Mouse (Mus musculus) small intestine, adult 10 weeks (tissue): ENCODE results near the gene Wnt5b. TPM values are rescaled to one million over a fixed set of nuclear protein-coding genes. Genes with fewer than 3 reads are reported as not detected.

ENCODE experiments used
- polyA plus RNA-seq: library from polyadenylated mRNA; stranded (reverse); fragments of 350-450 nt; fragmentation: Illumina TruSeq; extraction: RNeasy Lipid Tissue Mini Kit (QIAGEN cat#74804); gene quantifications from one replicate; pipeline ENCODE4 v1.2.3, GENCODE M21; 2014; ENCODE audit warnings: low replicate concordance

Gene Wnt5b
- not detected for polyA plus RNA-seq

DNA sequence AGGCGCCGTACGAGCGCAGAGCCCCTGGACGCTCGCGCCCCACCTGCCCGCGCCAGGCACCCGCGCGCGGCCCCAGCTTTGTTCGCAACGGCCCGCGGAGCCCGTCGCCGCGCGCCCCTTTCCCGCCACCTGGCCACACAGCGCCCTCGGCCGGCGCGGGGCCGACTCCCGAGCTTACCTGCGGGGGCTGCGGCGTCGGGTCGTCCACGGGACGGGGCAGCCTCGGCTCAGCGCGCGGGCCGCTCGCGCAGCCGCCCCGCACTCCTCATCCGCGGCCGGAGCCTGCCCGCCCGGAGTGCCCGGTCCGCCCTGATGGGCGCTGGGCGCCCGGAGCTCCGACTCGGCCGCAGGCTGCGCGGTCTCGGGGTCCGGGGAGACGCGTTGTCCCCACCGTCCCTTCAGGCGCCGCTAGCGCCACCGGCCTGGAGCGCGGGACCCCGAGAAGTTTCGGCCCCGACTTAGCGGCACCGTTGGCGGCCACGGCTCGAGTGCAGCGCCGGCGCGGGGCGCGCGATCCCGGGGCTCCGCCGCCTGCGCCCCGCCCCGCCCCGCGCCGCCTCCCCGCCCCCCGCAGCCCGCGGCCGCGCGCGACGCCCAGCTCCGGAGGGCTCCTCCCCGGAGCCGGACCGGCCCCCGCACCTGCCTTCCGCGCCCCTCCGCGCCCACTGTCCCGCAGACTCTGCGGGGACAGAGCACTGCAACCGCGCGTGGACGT is at the start of gene Wnt5b:
Wnt5b (minus strand) TSS at position 545 of the 715 bp plus-strand sequence.

GRCm38 (mm10) chr6:119479343-119479875 is 64.7 kb downstream of the Wnt5b start, which contains the start of gene Fbxl14:
Gene Fbxl14, plus strand, starts transcription at chr6:119479668.

GRCm38 (mm10) chr6:119417354-119417753 is 126.8 kb downstream of the Wnt5b start, which contains the start of gene Adipor2:
Gene Adipor2, minus strand, starts transcription at chr6:119417704.

Other genes with a start within 250 kb of the Wnt5b start
- gene Lrtm2, start 213.6 kb downstream of the Wnt5b start, polyA plus RNA-seq, result not detected
- gene Adipor2, start 126.6 kb downstream of the Wnt5b start, polyA plus RNA-seq, result 293 TPM
- 29.0 TPM for gene Fbxl14, start 64.7 kb downstream of the Wnt5b start, polyA plus RNA-seq